Mouse (Mus musculus) MEL (cell line): ENCODE measurements at regions not wholly inside any gene's neighbourhood (a gene's known extent, or its start where the extent isn't known, plus 50 kb on each side); places are given as distances from the start of the nearest gene placed in this dataset.

Source experiments
- BHLHE40 ChIP-seq: IDR thresholded peaks from 2 replicates; pipeline ENCODE4 v1.6.1; 2012; ENCODE audit warnings: low read depth, mild to moderate bottlenecking, inconsistent platforms, low read length, improper control_type of control experiment, borderline replicate concordance
- CHD2 ChIP-seq: IDR thresholded peaks from 2 replicates; pipeline ENCODE4 v1.6.1; 2011; ENCODE audit warnings: low read length, improper control_type of control experiment
- CTCF ChIP-seq, 3 experiments: IDR thresholded peaks in 2 of 3; conservative IDR thresholded peaks in 1 of 3; 2 replicates each; pipeline ENCODE4 v1.5.1; 2011 to 2012; ENCODE audit warnings: low read length in 3 of 3, low read depth in 2 of 3, mild to moderate bottlenecking in 2 of 3, improper control_type of control experiment in 1 of 3, inconsistent platforms in 1 of 3, mixed read lengths in 1 of 3, moderate library complexity in 1 of 3; ENCODE audit not compliant: control insufficient read depth in 1 of 3, insufficient read depth in 1 of 3, poor library complexity in 1 of 3, severe bottlenecking in 1 of 3
- E2F4 ChIP-seq: IDR thresholded peaks from 2 replicates; pipeline ENCODE4 v1.6.1; 2011; ENCODE audit warnings: low read depth, low read length, improper control_type of control experiment, borderline replicate concordance
- MAFK ChIP-seq: IDR thresholded peaks from 2 replicates; pipeline ENCODE4 v1.6.1; 2011; ENCODE audit warnings: low read depth, mild to moderate bottlenecking, low read length, improper control_type of control experiment, borderline replicate concordance
- MAZ ChIP-seq: IDR thresholded peaks from 2 replicates; pipeline ENCODE4 v1.6.1; 2012; ENCODE audit warnings: low read depth, mild to moderate bottlenecking, inconsistent platforms, low read length, improper control_type of control experiment
- POLR2A ChIP-seq, 2 experiments: IDR thresholded peaks; 2 replicates each; pipeline ENCODE4 v1.6.1; 2011 to 2012; ENCODE audit warnings: low read length in 2 of 2, mild to moderate bottlenecking in 2 of 2, control low read depth in 1 of 2, improper control_type of control experiment in 1 of 2, low read depth in 1 of 2, moderate library complexity in 1 of 2; ENCODE audit not compliant: control insufficient read depth in 1 of 2, insufficient read depth in 1 of 2, poor library complexity in 1 of 2
- TAL1 ChIP-seq: IDR thresholded peaks from 2 replicates; pipeline ENCODE4 v1.6.1; 2012; ENCODE audit warnings: mild to moderate bottlenecking, inconsistent platforms, low read length, moderate library complexity, mixed read lengths
- UBTF ChIP-seq: IDR thresholded peaks from 2 replicates; pipeline ENCODE4 v1.6.1; 2012; ENCODE audit warnings: low read depth, mild to moderate bottlenecking, inconsistent platforms, low read length, improper control_type of control experiment, moderate library complexity, borderline replicate concordance; ENCODE audit not compliant: insufficient read depth
- ZKSCAN1 ChIP-seq: IDR thresholded peaks from 2 replicates; pipeline ENCODE4 v1.6.1; 2012; ENCODE audit warnings: low read depth, mild to moderate bottlenecking, inconsistent platforms, low read length, improper control_type of control experiment, moderate library complexity

GRCm38 (mm10) chr5:61394977-61395708, 413.5 kb upstream of the G6pd2 start:
- TF ChIP-seq BHLHE40 (no peak), CTCF (IDR thresholded peaks at IDR 0.05 in 2 of 3, conservative IDR thresholded peaks at IDR 0.05 in 1 of 3; ENCODE audit: control insufficient read depth in 1 of 3, insufficient read depth in 1 of 3, low read depth in 2 of 3, low read length in 3 of 3, poor library complexity in 1 of 3, severe bottlenecking in 1 of 3) (no peak), POLR2A (IDR thresholded peaks at IDR 0.05; ENCODE audit: control insufficient read depth in 1 of 2, insufficient read depth in 1 of 2, low read depth in 1 of 2, low read length in 2 of 2, poor library complexity in 1 of 2) (no peak), UBTF (no peak), TAL1 (no peak), ZKSCAN1 (no peak), E2F4 (no peak), MAFK (no peak), CHD2 (no peak), MAZ (no peak)
